Mouse (Mus musculus) megakaryocyte-erythroid progenitor cell, adult 5-6 weeks (primary cell): ENCODE measurements around the gene Tex19.2. TPM values are rescaled to one million over a fixed set of nuclear protein-coding genes. Genes with fewer than 3 reads are reported as not detected.

Source experiments
- ATAC-seq: replicated peaks from 2 replicates; pipeline ENCODE4 v1.8.0; 2016; ENCODE audit warnings: mild to moderate bottlenecking, inconsistent platforms; ENCODE audit not compliant: severe bottlenecking, poor library complexity, low FRiP score, low TSS enrichment
- total RNA-seq, 2 experiments: library from RNA; stranded (forward) in 1 of 2; stranded (reverse) in 1 of 2; fragments of 200-1000, 215-1000 nt in 1 of 2; fragments of >200 nt in 1 of 2; fragmentation: Nextera tagmentation in 1 of 2; gene quantifications; 2 replicates each; pipeline ENCODE4 v1.2.3; 2014 to 2017

Gene Tex19.2
- total RNA-seq (2014; fragmentation: Nextera tagmentation) (not detected in 2 replicates), total RNA-seq (2017) (not detected in 2 replicates)

- ATAC-seq: no peak
These were observed at the start of gene Tex19.2 for GRCm38 (mm10) chr11:121118577-121118976. TSS of gene Tex19.2 (minus strand) at chr11:121118677.

GRCm38 (mm10) chr11:121163751-121164150, 45.3 kb upstream of the Tex19.2 start:
- no peak for ATAC-seq

GRCm38 (mm10) chr11:121160636-121161346, 42.3 kb upstream of the Tex19.2 start:
- no peak for ATAC-seq

GRCm38 (mm10) chr11:121159971-121160370, 41.5 kb upstream of the Tex19.2 start, which contains the start of gene Uts2r:
TSS of gene Uts2r (plus strand) at chr11:121160271.
- ATAC-seq: no peak

GRCm38 (mm10) chr11:121156411-121156891, 38.0 kb upstream of the Tex19.2 start:
- ATAC-seq: no peak

GRCm38 (mm10) chr11:121154203-121154602, 35.7 kb upstream of the Tex19.2 start:
- no peak for ATAC-seq

GRCm38 (mm10) chr11:121148193-121148592, 29.7 kb upstream of the Tex19.2 start:
- peak; percentile 45; the same call in 1 of the 2 replicates for ATAC-seq

GRCm38 (mm10) chr11:121145865-121146264, 27.4 kb upstream of the Tex19.2 start, which contains the start of gene Tex19.1:
TSS of gene Tex19.1 (plus strand) at chr11:121146143.
- 0 out of 2 replicates have a peak, but pooled peaks have one; percentile 24 for ATAC-seq

- ATAC-seq: no peak
These were observed 25.0 kb upstream of the Tex19.2 start for GRCm38 (mm10) chr11:121143325-121144015.

- ATAC-seq: peak; percentile 34; the same call in 1 of the 2 replicates
These were observed 20.3 kb upstream of the Tex19.2 start for GRCm38 (mm10) chr11:121138732-121139131.

GRCm38 (mm10) chr11:121137682-121138081, 19.2 kb upstream of the Tex19.2 start:
- no peak for ATAC-seq

GRCm38 (mm10) chr11:121134600-121134999, 16.1 kb upstream of the Tex19.2 start:
- no peak for ATAC-seq

- no peak for ATAC-seq
These were observed 11.1 kb upstream of the Tex19.2 start for GRCm38 (mm10) chr11:121129616-121130015.

GRCm38 (mm10) chr11:121127441-121127840, 9.0 kb upstream of the Tex19.2 start:
- ATAC-seq: no peak

- ATAC-seq: 0 out of 2 replicates have a peak, but pooled peaks have one; percentile 48
These were observed 7.9 kb upstream of the Tex19.2 start for GRCm38 (mm10) chr11:121126395-121126794.

- no peak for ATAC-seq
These were observed 7.2 kb upstream of the Tex19.2 start for GRCm38 (mm10) chr11:121125522-121126172.

- no peak for ATAC-seq
These were observed 5.0 kb upstream of the Tex19.2 start for GRCm38 (mm10) chr11:121123438-121123837.

- peak; percentile 73 for ATAC-seq
These were observed 3.7 kb upstream of the Tex19.2 start for GRCm38 (mm10) chr11:121122024-121122670.

GRCm38 (mm10) chr11:121121151-121121550, 2.7 kb upstream of the Tex19.2 start:
- no peak for ATAC-seq
